Mouse (Mus musculus) kidney, adult 2 months (tissue): Measurements from ENCODE around the gene Grik4.

Experiments used
- CTCF ChIP-seq: fragments of 200-500 bp; conservative IDR thresholded peaks from 2 replicates; pipeline ENCODE4 v1.5.1; 2011; ENCODE audit warnings: low read depth, mild to moderate bottlenecking, control low read depth, low read length, moderate library complexity, mixed read lengths; ENCODE audit not compliant: insufficient read depth, insufficient read length
- POLR2A ChIP-seq: fragments of 200-500 bp; IDR thresholded peaks from one replicate; pipeline ENCODE4 v1.6.1; 2011; ENCODE audit warnings: low read depth, low read length, control low read depth

DNA sequence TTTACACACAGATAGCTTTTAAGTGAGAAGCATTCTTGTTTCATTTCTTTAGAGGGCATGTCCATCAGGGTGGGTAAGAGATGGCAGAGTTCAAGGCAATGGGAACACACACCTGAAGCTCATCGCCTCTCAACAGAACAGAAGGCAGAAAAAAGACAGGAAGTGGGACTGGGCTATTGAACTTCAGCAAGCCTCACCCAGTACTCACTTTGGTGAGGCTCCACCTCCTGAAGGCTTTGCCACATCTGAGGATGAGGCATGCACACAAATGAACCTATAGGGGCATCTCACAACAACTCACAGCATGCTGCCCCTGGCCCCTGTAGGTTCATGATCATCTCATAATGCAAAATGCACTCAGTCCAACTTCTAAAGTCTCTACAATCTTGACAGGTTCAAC is 456.2 kb downstream of the Grik4 start:
- TF ChIP-seq CTCF (no peak), POLR2A (no peak)
